Mouse (Mus musculus): Measurements from ENCODE around the gene Farp1. TPM values are rescaled to one million over a fixed set of nuclear protein-coding genes. Genes with fewer than 3 reads are reported as not detected.

The Farp1 gene
- polyA plus RNA-seq, 1 experiment from 2014 or later: 17.3 TPM

GRCm38 (mm10) chr14:121255469-121255868 lies 220.5 kb downstream of the Farp1 start:
- Histone ChIP-seq H3K4me2 (no peak overlapping the region), H3K4me3 (replicated peaks) (no peak overlapping the region), H3K9me3 (no peaks in the 10 kb centered on the region), H3K27me3 (replicated peaks) (no peaks in the 10 kb centered on the region), H3K9ac (no peak overlapping the region), H3K27ac (no peak overlapping the region), H3K36me3 (no peaks in the 10 kb centered on the region), H3K4me1 (0 out of 2 replicates have a peak, but pooled peaks cover 1% of the 10 kb centered on the region)
- 78% methylated on average over 13 of the region's 13 CpGs for WGBS
- ATAC-seq (ENCODE audit: insufficient read depth, low FRiP score, low read depth): no peak

GRCm38 (mm10) chr14:121256896-121257295 lies 221.9 kb downstream of the Farp1 start:
- H3K9ac ChIP-seq: no peak overlapping the region
- H3K4me1 ChIP-seq: 0 out of 2 replicates have a peak, but pooled peaks cover 3% of the 10 kb centered on the region
- no peak overlapping the region for H3K4me2 ChIP-seq
- H3K4me3 ChIP-seq (replicated peaks): no peak overlapping the region
- no peak overlapping the region for H3K27ac ChIP-seq
- 83% methylated on average over 7 of the region's 7 CpGs for WGBS
- 0 out of 2 replicates have a peak, but pooled peaks cover 3% of the 10 kb centered on the region for H3K36me3 ChIP-seq
- ATAC-seq (ENCODE audit: insufficient read depth, low FRiP score, low read depth): no peak
- no peaks in the 10 kb centered on the region for H3K9me3 ChIP-seq
- no peaks in the 10 kb centered on the region for H3K27me3 ChIP-seq (replicated peaks)

GRCm38 (mm10) chr14:121259332-121259731 lies 224.3 kb downstream of the Farp1 start:
- no peak overlapping the region for H3K4me3 ChIP-seq (replicated peaks)
- 83% methylated on average over 11 of the region's 11 CpGs for WGBS
- H3K27me3 ChIP-seq (replicated peaks): no peaks in the 10 kb centered on the region
- 0 out of 2 replicates have a peak, but pooled peaks cover 3% of the 10 kb centered on the region for H3K4me1 ChIP-seq
- H3K9me3 ChIP-seq: no peaks in the 10 kb centered on the region
- H3K36me3 ChIP-seq: 0 out of 2 replicates have a peak, but pooled peaks cover 3% of the 10 kb centered on the region
- no peak overlapping the region for H3K9ac ChIP-seq
- H3K27ac ChIP-seq: no peak overlapping the region
- ATAC-seq (ENCODE audit: insufficient read depth, low FRiP score, low read depth): no peak
- H3K4me2 ChIP-seq: no peak overlapping the region

- no peak for ATAC-seq (ENCODE audit: insufficient read depth, low FRiP score, low read depth)
- Histone ChIP-seq H3K4me2 (no peak overlapping the region), H3K27ac (no peak overlapping the region), H3K4me1 (0 out of 2 replicates have a peak, but pooled peaks cover 3% of the 10 kb centered on the region), H3K9me3 (no peaks in the 10 kb centered on the region), H3K27me3 (replicated peaks) (no peaks in the 10 kb centered on the region), H3K36me3 (0 out of 2 replicates have a peak, but pooled peaks cover 3% of the 10 kb centered on the region), H3K4me3 (replicated peaks) (no peak overlapping the region), H3K9ac (no peak overlapping the region)
- 57% methylated on average over 7 of the region's 7 CpGs for WGBS
Measured at GRCm38 (mm10) chr14:121259789-121260188, 224.8 kb downstream of the Farp1 start.

GRCm38 (mm10) chr14:121261229-121261879 lies 226.4 kb downstream of the Farp1 start:
- H3K27me3 ChIP-seq (replicated peaks): no peaks in the 10 kb centered on the region
- no peak overlapping the region for H3K4me3 ChIP-seq (replicated peaks)
- H3K9me3 ChIP-seq: no peaks in the 10 kb centered on the region
- 73% methylated on average over 5 of the region's 5 CpGs for WGBS
- 0 out of 2 replicates have a peak overlapping the region, but pooled peaks have one; percentile 9 for H3K27ac ChIP-seq
- ATAC-seq (ENCODE audit: insufficient read depth, low FRiP score, low read depth): no peak
- 0 out of 2 replicates have a peak, but pooled peaks cover 3% of the 10 kb centered on the region for H3K4me1 ChIP-seq
- no peak overlapping the region for H3K9ac ChIP-seq
- no peak overlapping the region for H3K4me2 ChIP-seq
- H3K36me3 ChIP-seq: 0 out of 2 replicates have a peak, but pooled peaks cover 3% of the 10 kb centered on the region

GRCm38 (mm10) chr14:121262606-121263005 lies 227.6 kb downstream of the Farp1 start:
- no peak overlapping the region for H3K27ac ChIP-seq

GRCm38 (mm10) chr14:121263912-121264311 lies 228.9 kb downstream of the Farp1 start:
- Histone ChIP-seq H3K9me3 (no peaks in the 10 kb centered on the region), H3K9ac (no peak overlapping the region), H3K36me3 (peaks cover 13% of the 10 kb centered on the region), H3K27ac (no peak overlapping the region), H3K4me1 (0 out of 2 replicates have a peak, but pooled peaks cover 3% of the 10 kb centered on the region), H3K4me2 (no peak overlapping the region), H3K4me3 (replicated peaks) (no peak overlapping the region), H3K27me3 (replicated peaks) (no peaks in the 10 kb centered on the region)
- 71% methylated on average over 2 of the region's 2 CpGs for WGBS
- ATAC-seq (ENCODE audit: insufficient read depth, low FRiP score, low read depth): no peak

More at GRCm38 (mm10) chr14:121262606-121263005, 227.6 kb downstream of the Farp1 start:
- H3K36me3 ChIP-seq: peaks cover 8% of the 10 kb centered on the region; the same call in 1 of the 2 replicates
- H3K4me3 ChIP-seq (replicated peaks): no peak overlapping the region
- 0 out of 2 replicates have a peak, but pooled peaks cover 3% of the 10 kb centered on the region for H3K4me1 ChIP-seq
- H3K9me3 ChIP-seq: no peaks in the 10 kb centered on the region
- no peak overlapping the region for H3K4me2 ChIP-seq
- 59% methylated on average over 4 of the region's 4 CpGs for WGBS
- no peaks in the 10 kb centered on the region for H3K27me3 ChIP-seq (replicated peaks)
- no peak overlapping the region for H3K9ac ChIP-seq
- ATAC-seq (ENCODE audit: insufficient read depth, low FRiP score, low read depth): no peak

GRCm38 (mm10) chr14:121264453-121264852 lies 229.5 kb downstream of the Farp1 start:
- no peak overlapping the region for H3K27ac ChIP-seq
- ATAC-seq (ENCODE audit: insufficient read depth, low FRiP score, low read depth): no peak
- WGBS: 62% methylated on average over 6 of the region's 6 CpGs

GRCm38 (mm10) chr14:121267801-121268200 lies 232.8 kb downstream of the Farp1 start:
- H3K4me3 ChIP-seq (replicated peaks): no peak overlapping the region
- H3K9me3 ChIP-seq: no peaks in the 10 kb centered on the region
- no peak for ATAC-seq (ENCODE audit: insufficient read depth, low FRiP score, low read depth)
- H3K4me1 ChIP-seq: no peaks in the 10 kb centered on the region
- H3K36me3 ChIP-seq: peaks cover 24% of the 10 kb centered on the region
- H3K27me3 ChIP-seq (replicated peaks): no peaks in the 10 kb centered on the region
- no peak overlapping the region for H3K9ac ChIP-seq
- no peak overlapping the region for H3K4me2 ChIP-seq
- WGBS: 88% methylated on average over 8 of the region's 8 CpGs
- no peak overlapping the region for H3K27ac ChIP-seq

More at GRCm38 (mm10) chr14:121264453-121264852, 229.5 kb downstream of the Farp1 start:
- Histone ChIP-seq H3K4me3 (replicated peaks) (no peak overlapping the region), H3K4me2 (no peak overlapping the region), H3K27me3 (replicated peaks) (no peaks in the 10 kb centered on the region), H3K36me3 (peaks cover 13% of the 10 kb centered on the region), H3K4me1 (0 out of 2 replicates have a peak, but pooled peaks cover 3% of the 10 kb centered on the region), H3K9ac (no peak overlapping the region), H3K9me3 (no peaks in the 10 kb centered on the region)

GRCm38 (mm10) chr14:121270490-121270889 lies 235.5 kb downstream of the Farp1 start:
- H3K36me3 ChIP-seq: peaks cover 28% of the 10 kb centered on the region
- no peak overlapping the region for H3K27ac ChIP-seq
- H3K4me1 ChIP-seq: no peaks in the 10 kb centered on the region
- no peak overlapping the region for H3K9ac ChIP-seq
- no peak overlapping the region for H3K4me2 ChIP-seq
- no peak overlapping the region for H3K4me3 ChIP-seq (replicated peaks)
- ATAC-seq (ENCODE audit: insufficient read depth, low FRiP score, low read depth): no peak
- no peaks in the 10 kb centered on the region for H3K27me3 ChIP-seq (replicated peaks)
- 71% methylated on average over 6 of the region's 6 CpGs for WGBS
- H3K9me3 ChIP-seq: no peaks in the 10 kb centered on the region

GRCm38 (mm10) chr14:121274985-121275384 lies 240.0 kb downstream of the Farp1 start:
- WGBS: 75% methylated on average over 12 of the region's 12 CpGs
- no peaks in the 10 kb centered on the region for H3K27me3 ChIP-seq (replicated peaks)

GRCm38 (mm10) chr14:121276016-121276415 lies 241.0 kb downstream of the Farp1 start:
- 0 out of 2 replicates have a peak, but pooled peaks cover 3% of the 10 kb centered on the region for H3K4me1 ChIP-seq
- no peaks in the 10 kb centered on the region for H3K27me3 ChIP-seq (replicated peaks)
- H3K9me3 ChIP-seq: no peaks in the 10 kb centered on the region
- no peak overlapping the region for H3K27ac ChIP-seq
- peaks cover 40% of the 10 kb centered on the region for H3K36me3 ChIP-seq
- WGBS: 66% methylated on average over 10 of the region's 10 CpGs
- no peak overlapping the region for H3K4me2 ChIP-seq
- no peak for ATAC-seq (ENCODE audit: insufficient read depth, low FRiP score, low read depth)
- no peak overlapping the region for H3K4me3 ChIP-seq (replicated peaks)
- no peak overlapping the region for H3K9ac ChIP-seq

More at GRCm38 (mm10) chr14:121274985-121275384, 240.0 kb downstream of the Farp1 start:
- H3K4me2 ChIP-seq: no peak overlapping the region
- H3K9me3 ChIP-seq: no peaks in the 10 kb centered on the region
- no peaks in the 10 kb centered on the region for H3K4me1 ChIP-seq
- no peak for ATAC-seq (ENCODE audit: insufficient read depth, low FRiP score, low read depth)
- H3K36me3 ChIP-seq: peaks cover 35% of the 10 kb centered on the region
- no peak overlapping the region for H3K4me3 ChIP-seq (replicated peaks)
- no peak overlapping the region for H3K27ac ChIP-seq
- H3K9ac ChIP-seq: no peak overlapping the region

All from stomach, embryonic 15.5 days (tissue).